Mouse (Mus musculus): ENCODE measurements around the gene Fat3. TPM values are rescaled to one million over a fixed set of nuclear protein-coding genes. Genes with fewer than 3 reads are reported as not detected.
A peak's percentile ranks its signal among the peaks of the same experiment; 100 is the strongest.

Gene Fat3
- total RNA-seq, 2 experiments from 2014 or later = 39.2 to 43.5 TPM

- no peak for DNase-seq (ENCODE audit: low spot score in 2 of 2)
Observed at GRCm38 (mm10) chr9:16150046-16150445, 351.0 kb downstream of the Fat3 start.

- DNase-seq (ENCODE audit: low spot score in 2 of 2) = no peak
Observed at GRCm38 (mm10) chr9:16147735-16148134, 353.4 kb downstream of the Fat3 start.

GRCm38 (mm10) chr9:16144684-16145083, 356.4 kb downstream of the Fat3 start:
- no peak for DNase-seq (ENCODE audit: low spot score in 2 of 2)

- DNase-seq (ENCODE audit: low spot score in 2 of 2) = no peak
Observed at GRCm38 (mm10) chr9:16139300-16139699, 361.8 kb downstream of the Fat3 start.

GRCm38 (mm10) chr9:16133098-16133497, 368.0 kb downstream of the Fat3 start:
- DNase-seq (ENCODE audit: low spot score in 2 of 2) = no peak

- DNase-seq (ENCODE audit: low spot score in 2 of 2) = no peak
Observed at GRCm38 (mm10) chr9:16132594-16132993, 368.5 kb downstream of the Fat3 start.

GRCm38 (mm10) chr9:16121756-16122155, 379.3 kb downstream of the Fat3 start:
- no peak for DNase-seq (ENCODE audit: low spot score in 2 of 2)

GRCm38 (mm10) chr9:16114821-16115485, 386.1 kb downstream of the Fat3 start:
- no peak for DNase-seq (ENCODE audit: low spot score in 2 of 2)

GRCm38 (mm10) chr9:16113936-16114642, 387.0 kb downstream of the Fat3 start:
- DNase-seq (ENCODE audit: low spot score in 2 of 2) = peak in 1 of 2 experiments; percentile 30

GRCm38 (mm10) chr9:16107900-16108299, 393.2 kb downstream of the Fat3 start:
- DNase-seq (ENCODE audit: low spot score in 2 of 2) = no peak

GRCm38 (mm10) chr9:16107386-16107785, 393.7 kb downstream of the Fat3 start:
- no peak for DNase-seq (ENCODE audit: low spot score in 2 of 2)

- no peak for DNase-seq (ENCODE audit: low spot score in 2 of 2)
Observed at GRCm38 (mm10) chr9:16098553-16098952, 402.5 kb downstream of the Fat3 start.

GRCm38 (mm10) chr9:16093047-16093668, 407.9 kb downstream of the Fat3 start:
- DNase-seq (ENCODE audit: low spot score in 2 of 2) = no peak

- DNase-seq (ENCODE audit: low spot score in 2 of 2) = no peak
Observed at GRCm38 (mm10) chr9:16092051-16092967, 408.8 kb downstream of the Fat3 start.

GRCm38 (mm10) chr9:16079292-16079691, 421.8 kb downstream of the Fat3 start:
- no peak for DNase-seq (ENCODE audit: low spot score in 2 of 2)

GRCm38 (mm10) chr9:16074664-16075063, 426.4 kb downstream of the Fat3 start:
- DNase-seq (ENCODE audit: low spot score in 2 of 2) = no peak

GRCm38 (mm10) chr9:16074116-16074515, 427.0 kb downstream of the Fat3 start:
- DNase-seq (ENCODE audit: low spot score in 2 of 2) = no peak

- DNase-seq (ENCODE audit: low spot score in 2 of 2) = no peak
Observed at GRCm38 (mm10) chr9:16063447-16063846, 437.6 kb downstream of the Fat3 start.

GRCm38 (mm10) chr9:16062472-16062871, 438.6 kb downstream of the Fat3 start:
- DNase-seq (ENCODE audit: low spot score in 2 of 2) = no peak

GRCm38 (mm10) chr9:16046686-16047085, 454.4 kb downstream of the Fat3 start:
- DNase-seq (ENCODE audit: low spot score in 2 of 2) = no peak

- no peak for DNase-seq (ENCODE audit: low spot score in 2 of 2)
Observed at GRCm38 (mm10) chr9:16037375-16037774, 463.7 kb downstream of the Fat3 start.

All from layer of hippocampus, postnatal 10 days (tissue).